Mouse (Mus musculus) gastrocnemius, postnatal 4 days (tissue): ENCODE measurements at regions not wholly inside any gene's neighbourhood (a gene's known extent, or its start where the extent isn't known, plus 50 kb on each side); places are given as distances from the start of the nearest gene placed in this dataset.
"Not testable (repeated sequence)": the region's sequence is repeated elsewhere in the genome, so short reads cannot be mapped to it uniquely, and the experiment has no call there.

Source experiments
- DNase-seq, 2 experiments: peaks; one replicate each; pipeline ENCODE4 v3.0.0; 2021 to 2022; ENCODE audit warnings: low spot score in 2 of 2, mixed read lengths in 2 of 2

GRCm38 (mm10) chr8:55558751-55559150 is 348.0 kb downstream of the Adam29 start:
- not testable (repeated sequence) for DNase-seq

GRCm38 (mm10) chr8:55538868-55539267 is 367.9 kb downstream of the Adam29 start:
- peak in 1 of 2 experiments; percentile 17 for DNase-seq

- DNase-seq = not testable (repeated sequence)
These were observed 377.4 kb downstream of the Adam29 start for GRCm38 (mm10) chr8:55529397-55529796.

GRCm38 (mm10) chr8:55519151-55519550 is 387.6 kb downstream of the Adam29 start:
- DNase-seq = peak; percentile 29 to 35

- DNase-seq = no peak
These were observed 429.4 kb downstream of the Adam29 start for GRCm38 (mm10) chr8:55477336-55477735.

- no peak for DNase-seq
These were observed 429.8 kb downstream of the Adam29 start for GRCm38 (mm10) chr8:55476923-55477322.

- no peak for DNase-seq
These were observed 434.4 kb downstream of the Adam29 start for GRCm38 (mm10) chr8:55472386-55472785.

GRCm38 (mm10) chr8:55466771-55467170 is 440.0 kb downstream of the Adam29 start:
- not testable (repeated sequence) for DNase-seq

- not testable (repeated sequence) for DNase-seq
These were observed 440.8 kb downstream of the Adam29 start for GRCm38 (mm10) chr8:55465951-55466350.

GRCm38 (mm10) chr8:55465419-55465818 is 441.3 kb downstream of the Adam29 start:
- DNase-seq = no peak

GRCm38 (mm10) chr8:55464855-55465169 is 441.9 kb downstream of the Adam29 start:
- no peak for DNase-seq

- DNase-seq = no peak
These were observed 442.5 kb downstream of the Adam29 start for GRCm38 (mm10) chr8:55464036-55464854.

GRCm38 (mm10) chr8:55460790-55461189 is 446.0 kb downstream of the Adam29 start:
- not testable (repeated sequence) for DNase-seq

- DNase-seq = no peak
These were observed 449.3 kb downstream of the Adam29 start for GRCm38 (mm10) chr8:55457436-55457835.
